Mouse (Mus musculus) heart, embryonic 15.5 days (tissue): ENCODE data around the gene Klf13. TPM values are rescaled to one million over a fixed set of nuclear protein-coding genes. Genes with fewer than 3 reads are reported as not detected.

Experiments used
- ATAC-seq: fragments of 200-750 bp; cut with Nextera tagmentation; replicated peaks from 2 replicates; pipeline ENCODE4 v1.8.0; 2017; ENCODE audit warnings: low read depth, moderate TSS enrichment; ENCODE audit not compliant: insufficient number of reproducible peaks, insufficient read depth, low FRiP score
- H3K27ac ChIP-seq: fragments of 300-500 bp; sonication (generic); 2 replicates; pipeline ENCODE4 v1.5.1; 2015; ENCODE audit warnings: mild to moderate bottlenecking, inconsistent platforms
- H3K27me3 ChIP-seq: fragments of 300-500 bp; sonication (generic); 2 replicates; pipeline ENCODE4 v1.6.1; 2015; ENCODE audit warnings: inconsistent platforms
- H3K36me3 ChIP-seq: fragments of 300-500 bp; sonication (generic); 2 replicates; pipeline ENCODE4 v1.6.1; 2015; ENCODE audit warnings: mild to moderate bottlenecking, inconsistent platforms
- H3K4me1 ChIP-seq: fragments of 300-500 bp; sonication (generic); replicated peaks from 2 replicates; pipeline ENCODE4 v1.6.1; 2015; ENCODE audit warnings: inconsistent platforms
- H3K4me2 ChIP-seq: fragments of 300-500 bp; sonication (generic); 2 replicates; pipeline ENCODE4 v1.6.1; 2015; ENCODE audit warnings: inconsistent platforms, mild to moderate bottlenecking, moderate library complexity
- H3K4me3 ChIP-seq: fragments of 300-500 bp; sonication (generic); 2 replicates; pipeline ENCODE4 v1.5.1; 2015; ENCODE audit warnings: mild to moderate bottlenecking, inconsistent platforms
- H3K9ac ChIP-seq: fragments of 300-500 bp; sonication (generic); 2 replicates; pipeline ENCODE4 v1.6.1; 2015; ENCODE audit warnings: mild to moderate bottlenecking, inconsistent platforms
- H3K9me3 ChIP-seq: fragments of 300-500 bp; sonication (generic); replicated peaks from 2 replicates; pipeline ENCODE4 v1.6.1; 2016; ENCODE audit warnings: inconsistent platforms
- WGBS: fragments of 180-500 bp; shearing (Covaris S2); methylation state at CpG from one replicate; pipeline ENCODE4 v1.1.7; 2015; ENCODE audit warnings: mixed read lengths; 5-methylcytosine and 5-hydroxymethylcytosine counted together
- polyA plus RNA-seq: library from polyadenylated mRNA; unstranded; fragments of >200 nt; fragmentation: Nextera tagmentation; extraction: Ambion mirVana; gene quantifications from 2 replicates; pipeline ENCODE4 v1.2.1, GENCODE M21; 2015

The Klf13 gene
- polyA plus RNA-seq = 23.4 and 25.6 TPM in 2 replicates

GRCm38 (mm10) chr7:63938914-63939396, at the start of gene Klf13:
Klf13 (minus strand) TSS chr7:63938915.
- whole genome bisulfite sequencing = under 1% methylated on average over 49 of the region's 50 CpGs
- Histone ChIP-seq H3K27me3 (no peaks in the 10 kb centered on the region), H3K36me3 (no peaks in the 10 kb centered on the region), H3K4me1 (peaks cover 27% of the 10 kb centered on the region), H3K4me3 (peak within 1 kb of the TSS; percentile 89), H3K4me2 (peak within 1 kb of the TSS; percentile 81), H3K9ac (peak within 1 kb of the TSS; percentile 87), H3K27ac (peak within 1 kb of the TSS; percentile 99), H3K9me3 (no peaks in the 10 kb centered on the region)
- peak; percentile 89 for ATAC-seq

- 76% methylated on average over 2 of the region's 2 CpGs for WGBS
- no peak overlapping the region for H3K4me2 ChIP-seq
- peaks cover 7% of the 10 kb centered on the region; the same call in 1 of the 2 replicates for H3K4me1 ChIP-seq
- no peaks in the 10 kb centered on the region for H3K27me3 ChIP-seq
- no peaks in the 10 kb centered on the region for H3K9me3 ChIP-seq
- no peak overlapping the region for H3K9ac ChIP-seq
- no peak overlapping the region for H3K4me3 ChIP-seq
- ATAC-seq = no peak
- no peaks in the 10 kb centered on the region for H3K36me3 ChIP-seq
- no peak overlapping the region for H3K27ac ChIP-seq
These were observed 49.7 kb upstream of the Klf13 start for GRCm38 (mm10) chr7:63988391-63988790.

GRCm38 (mm10) chr7:63986407-63987182, 47.9 kb upstream of the Klf13 start:
- no peak overlapping the region for H3K4me2 ChIP-seq
- H3K27ac ChIP-seq = no peak overlapping the region
- H3K9ac ChIP-seq = 0 out of 2 replicates have a peak overlapping the region, but pooled peaks have one; percentile 5
- ATAC-seq = no peak; the same call in 1 of the 2 replicates
- H3K36me3 ChIP-seq = no peaks in the 10 kb centered on the region
- no peaks in the 10 kb centered on the region for H3K9me3 ChIP-seq
- H3K4me1 ChIP-seq = peaks cover 7% of the 10 kb centered on the region; the same call in 1 of the 2 replicates
- H3K27me3 ChIP-seq = no peaks in the 10 kb centered on the region
- H3K4me3 ChIP-seq = no peak overlapping the region
- 60% methylated on average over 12 of the region's 12 CpGs for WGBS

- H3K9ac ChIP-seq = no peak overlapping the region
- no peaks in the 10 kb centered on the region for H3K9me3 ChIP-seq
- no peak overlapping the region for H3K4me2 ChIP-seq
- ATAC-seq = no peak
- H3K4me3 ChIP-seq = no peak overlapping the region
- 67% methylated on average over 9 of the region's 9 CpGs for WGBS
- 0 out of 2 replicates have a peak, but pooled peaks cover 4% of the 10 kb centered on the region for H3K4me1 ChIP-seq
- H3K27me3 ChIP-seq = no peaks in the 10 kb centered on the region
- no peak overlapping the region for H3K27ac ChIP-seq
- no peaks in the 10 kb centered on the region for H3K36me3 ChIP-seq
These were observed 47.1 kb upstream of the Klf13 start for GRCm38 (mm10) chr7:63985696-63986406.

GRCm38 (mm10) chr7:63985266-63985665, 46.6 kb upstream of the Klf13 start:
- no peak for ATAC-seq
- 84% methylated on average over 7 of the region's 7 CpGs for WGBS

GRCm38 (mm10) chr7:63984329-63984728, 45.6 kb upstream of the Klf13 start:
- no peak overlapping the region for H3K9ac ChIP-seq
- no peaks in the 10 kb centered on the region for H3K9me3 ChIP-seq
- WGBS = 60% methylated on average over 2 of the region's 2 CpGs
- no peaks in the 10 kb centered on the region for H3K36me3 ChIP-seq
- no peak overlapping the region for H3K4me2 ChIP-seq
- 0 out of 2 replicates have a peak, but pooled peaks cover 4% of the 10 kb centered on the region for H3K4me1 ChIP-seq
- H3K4me3 ChIP-seq = no peak overlapping the region
- no peak for ATAC-seq
- H3K27ac ChIP-seq = no peak overlapping the region
- H3K27me3 ChIP-seq = no peaks in the 10 kb centered on the region

More at GRCm38 (mm10) chr7:63985266-63985665, 46.6 kb upstream of the Klf13 start:
- Histone ChIP-seq H3K27ac (no peak overlapping the region), H3K27me3 (no peaks in the 10 kb centered on the region), H3K4me1 (0 out of 2 replicates have a peak, but pooled peaks cover 4% of the 10 kb centered on the region), H3K9ac (no peak overlapping the region), H3K4me3 (no peak overlapping the region), H3K36me3 (no peaks in the 10 kb centered on the region), H3K4me2 (no peak overlapping the region), H3K9me3 (no peaks in the 10 kb centered on the region)

- Histone ChIP-seq H3K27me3 (no peaks in the 10 kb centered on the region), H3K4me2 (no peak overlapping the region), H3K27ac (no peak overlapping the region), H3K36me3 (no peaks in the 10 kb centered on the region), H3K4me1 (no peaks in the 10 kb centered on the region), H3K9me3 (no peaks in the 10 kb centered on the region), H3K4me3 (no peak overlapping the region), H3K9ac (no peak overlapping the region)
- ATAC-seq = no peak
- WGBS = 78% methylated on average over 4 of the region's 4 CpGs
These were observed 38.9 kb upstream of the Klf13 start for GRCm38 (mm10) chr7:63977631-63978030.

- 72% methylated on average over 4 of the region's 4 CpGs for WGBS
- no peaks in the 10 kb centered on the region for H3K27me3 ChIP-seq
- no peak overlapping the region for H3K27ac ChIP-seq
- H3K4me1 ChIP-seq = no peaks in the 10 kb centered on the region
- no peak for ATAC-seq
- H3K4me3 ChIP-seq = no peak overlapping the region
- H3K36me3 ChIP-seq = no peaks in the 10 kb centered on the region
- no peak overlapping the region for H3K4me2 ChIP-seq
- H3K9me3 ChIP-seq = no peaks in the 10 kb centered on the region
- H3K9ac ChIP-seq = no peak overlapping the region
These were observed 32.3 kb upstream of the Klf13 start for GRCm38 (mm10) chr7:63970986-63971385.

- H3K27ac ChIP-seq = no peak overlapping the region
- H3K9me3 ChIP-seq = no peaks in the 10 kb centered on the region
- H3K9ac ChIP-seq = no peak overlapping the region
- peaks cover 6% of the 10 kb centered on the region; the same call in 1 of the 2 replicates for H3K4me1 ChIP-seq
- no peak overlapping the region for H3K4me3 ChIP-seq
- no peak overlapping the region for H3K4me2 ChIP-seq
- no peaks in the 10 kb centered on the region for H3K27me3 ChIP-seq
- no peaks in the 10 kb centered on the region for H3K36me3 ChIP-seq
- 69% methylated on average over 3 of the region's 3 CpGs for WGBS
- ATAC-seq = no peak
These were observed 31.2 kb upstream of the Klf13 start for GRCm38 (mm10) chr7:63969941-63970340.

GRCm38 (mm10) chr7:63965635-63966418, 27.1 kb upstream of the Klf13 start:
- Histone ChIP-seq H3K4me1 (peaks cover 6% of the 10 kb centered on the region; the same call in 1 of the 2 replicates), H3K4me3 (no peak overlapping the region), H3K36me3 (no peaks in the 10 kb centered on the region), H3K9ac (no peak overlapping the region), H3K27me3 (no peaks in the 10 kb centered on the region), H3K4me2 (no peak overlapping the region), H3K27ac (peak overlapping the region; percentile 21; the same call in 1 of the 2 replicates), H3K9me3 (no peaks in the 10 kb centered on the region)
- no peak for ATAC-seq
- 61% methylated on average over 5 of the region's 5 CpGs for WGBS
